Comparison of ENCODE assay signal across 16 mouse cellular contexts in the genomic region with DNA sequence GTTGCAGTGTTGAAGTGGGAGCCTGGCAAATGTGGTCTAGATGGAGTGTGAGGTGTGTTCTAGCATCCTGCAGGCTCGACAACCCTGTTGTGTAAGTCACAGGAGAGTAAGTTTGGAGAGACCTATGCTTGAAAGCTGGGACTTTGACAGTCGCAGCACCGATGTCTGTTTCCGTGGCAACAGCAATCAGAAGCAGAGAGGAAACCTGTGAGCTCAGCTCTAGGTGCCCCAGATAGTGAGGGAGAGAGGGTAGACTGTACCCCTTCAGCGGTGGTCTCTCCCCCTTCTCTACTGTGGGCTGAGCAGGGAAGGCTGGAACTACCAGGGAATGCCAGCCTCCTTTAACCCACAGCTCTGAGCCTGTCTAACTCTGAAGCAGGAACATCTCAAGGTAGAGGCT. TPM values are rescaled to one million over a fixed set of nuclear protein-coding genes. Genes with fewer than 3 reads are reported as not detected.
A peak's percentile ranks its signal among the peaks of the same experiment; 100 is the strongest.
DNase-seq lines count a peak whose midpoint lies in the region; ATAC-seq and TF ChIP-seq lines count a peak whose summit lies in the region.
"Had no signal": no experiment of that assay in that cellular context is flagged by ENCODE, and none has a peak within 500 bp of the region (broad histone marks: within the 10 kb centered on the region; RNA-seq: fewer than 3 reads in every experiment).

No protein-coding gene starts in this region.

- no peak overlapping the region for H3K4me3 ChIP-seq in forebrain, embryonic 14.5 days (ENCODE audit: low read depth, low read length)
- no peak overlapping the region for H3K4me3 ChIP-seq in forebrain, embryonic 12.5 days (replicated peaks)
- H3K4me3 ChIP-seq in midbrain, embryonic 13.5 days (replicated peaks), result no peak overlapping the region
- no peak overlapping the region for H3K4me3 ChIP-seq in layer of hippocampus, adult 2 months

- peak; percentile 48; the same call in 1 of the 2 replicates for ATAC-seq in forebrain, embryonic 14.5 days
- ATAC-seq in forebrain, embryonic 12.5 days (ENCODE audit: low FRiP score), result no peak
- 0 out of 2 replicates have a peak, but pooled peaks have one; percentile 43 for ATAC-seq in midbrain, embryonic 13.5 days

- no peaks in the 10 kb centered on the region for H3K9me3 ChIP-seq in forebrain, embryonic 14.5 days (replicated peaks; ENCODE audit: control insufficient read depth, low read length)
- no peaks in the 10 kb centered on the region for H3K9me3 ChIP-seq in forebrain, embryonic 12.5 days
- no peaks in the 10 kb centered on the region for H3K9me3 ChIP-seq in midbrain, embryonic 13.5 days

- no peaks in the 10 kb centered on the region for H3K27me3 ChIP-seq in forebrain, embryonic 14.5 days (replicated peaks; ENCODE audit: control insufficient read depth, insufficient read depth, low read length)
- H3K27me3 ChIP-seq in forebrain, embryonic 12.5 days, result peaks cover 16% of the 10 kb centered on the region; the same call in 1 of the 2 replicates
- no peaks in the 10 kb centered on the region for H3K27me3 ChIP-seq in midbrain, embryonic 13.5 days

- no peaks in the 10 kb centered on the region for H3K4me1 ChIP-seq in forebrain, embryonic 14.5 days (ENCODE audit: control insufficient read depth, insufficient read depth, low read length)
- peaks cover 12% of the 10 kb centered on the region for H3K4me1 ChIP-seq in forebrain, embryonic 12.5 days
- peaks cover 12% of the 10 kb centered on the region; the same call in 1 of the 2 replicates for H3K4me1 ChIP-seq in midbrain, embryonic 13.5 days (replicated peaks)

- no peak overlapping the region for H3K27ac ChIP-seq in forebrain, embryonic 14.5 days (ENCODE audit: low read depth, low read length)
- H3K27ac ChIP-seq in forebrain, embryonic 12.5 days, result no peak overlapping the region
- no peak overlapping the region for H3K27ac ChIP-seq in midbrain, embryonic 13.5 days
- H3K27ac ChIP-seq in layer of hippocampus, adult 2 months, result no peak overlapping the region

- no peak overlapping the region for H3K9ac ChIP-seq in forebrain, embryonic 14.5 days (ENCODE audit: low read length)
- no peak overlapping the region for H3K9ac ChIP-seq in forebrain, embryonic 12.5 days
- H3K9ac ChIP-seq in midbrain, embryonic 13.5 days (replicated peaks), result no peak overlapping the region
- H3K9ac ChIP-seq: lung, embryonic 14.5 days had no signal

- TF ChIP-seq CTCF in layer of hippocampus, adult 2 months (conservative IDR thresholded peaks at IDR 0.05), result no peak

- no peak overlapping the region for H3K4me2 ChIP-seq in forebrain, embryonic 14.5 days (ENCODE audit: low read length)
- no peak overlapping the region for H3K4me2 ChIP-seq in forebrain, embryonic 12.5 days
- no peak overlapping the region for H3K4me2 ChIP-seq in midbrain, embryonic 13.5 days (replicated peaks)
- H3K4me2 ChIP-seq: lung, embryonic 14.5 days had no signal

- DNase-seq in forebrain, embryonic 14.5 days (ENCODE audit: low spot score), result peak; percentile 51
- DNase-seq in right cerebral cortex, postnatal 10 days (ENCODE audit: low spot score in 2 of 2), result peak; percentile 54 to 61
- DNase-seq in right cerebral cortex, postnatal 36 days (ENCODE audit: low spot score in 2 of 2), result no peak
- DNase-seq in layer of hippocampus, adult 2 months (ENCODE audit: low spot score in 2 of 2), result no peak
- DNase-seq in right cerebral cortex, adult 18-20 months, result no peak
- DNase-seq in cerebellum, postnatal 25 days, result no peak
- DNase-seq: adrenal gland, adult 8-10 months; cerebellum, adult 8-10 months; gastrocnemius, postnatal 14 days; kidney, adult 8-10 months; kidney, postnatal 36 days; lung, embryonic 14.5 days; spleen, adult 18-20 months; thymus, adult 18-20 months had no signal

- H3K36me3 ChIP-seq in forebrain, embryonic 14.5 days (ENCODE audit: control insufficient read depth, insufficient read depth, low read length), result no peaks in the 10 kb centered on the region
- H3K36me3 ChIP-seq in forebrain, embryonic 12.5 days (replicated peaks), result no peaks in the 10 kb centered on the region
- H3K36me3 ChIP-seq in midbrain, embryonic 13.5 days, result no peaks in the 10 kb centered on the region

- 66% methylated on average over 5 of the region's 5 CpGs for WGBS in forebrain, embryonic 14.5 days
- WGBS in forebrain, embryonic 12.5 days, result 69% methylated on average over 5 of the region's 5 CpGs
- 53% methylated on average over 5 of the region's 5 CpGs for WGBS in midbrain, embryonic 13.5 days

RNA-seq across cellular contexts. Expression of a gene that starts 11.6 kb away (rescaled TPM):
- 118 and 127 TPM in 2 replicates for polyA plus RNA-seq in forebrain, embryonic 14.5 days (2014; fragmentation: Nextera tagmentation; extraction: Ambion mirVana)
- polyA plus RNA-seq in forebrain, embryonic 12.5 days (2016; fragmentation: Nextera tagmentation; extraction: Ambion mirVana), result 198 and 214 TPM in 2 replicates
- 192 and 229 TPM in 2 replicates for polyA plus RNA-seq in midbrain, embryonic 13.5 days (2015; fragmentation: Nextera tagmentation; extraction: Ambion mirVana)
- 100 to 1,000 TPM; 157 TPM for total RNA-seq in layer of hippocampus, adult 2 months (2021)

Comparison
In these comparisons a context has a peak if more than half of its experiments do, and no peak if none do; other contexts are left out.
1. DNase-seq: peak in forebrain, embryonic 14.5 days (single experiment) and right cerebral cortex, postnatal 10 days (2 of 2); none in right cerebral cortex, postnatal 36 days (0 of 2), layer of hippocampus, adult 2 months (0 of 2), right cerebral cortex, adult 18-20 months (single experiment) and cerebellum, postnatal 25 days (0 of 2).